Mouse (Mus musculus) c-Kit-negative CD71-positive TER-119-positive erythroid progenitor cells, embryonic 14.5 days (primary cell): ENCODE results near the gene Gm21887.
"Not testable (repeated sequence)": the region's sequence is repeated elsewhere in the genome, so short reads cannot be mapped to it uniquely, and the experiment has no call there.

Experiments
- DNase-seq: peaks from one replicate; pipeline ENCODE4 v3.0.0-alpha.2; 2013; ENCODE audit warnings: low read depth, low spot score

Gene Gm21887

GRCm38 (mm10) chrX:170011529-170011879 is 2.0 kb downstream of the Gm21887 start:
- not testable (repeated sequence) for DNase-seq

- not testable (repeated sequence) for DNase-seq
Measured at GRCm38 (mm10) chrX:170013421-170013820, 4.0 kb downstream of the Gm21887 start.

GRCm38 (mm10) chrX:170014038-170014437 is 4.6 kb downstream of the Gm21887 start:
- not testable (repeated sequence) for DNase-seq

- DNase-seq: not testable (repeated sequence)
Measured at GRCm38 (mm10) chrX:170015883-170016282, 6.4 kb downstream of the Gm21887 start.

GRCm38 (mm10) chrX:170017333-170018245 is 8.1 kb downstream of the Gm21887 start:
- not testable (repeated sequence) for DNase-seq

- not testable (repeated sequence) for DNase-seq
Measured at GRCm38 (mm10) chrX:170018571-170019218, 9.2 kb downstream of the Gm21887 start.

GRCm38 (mm10) chrX:170019219-170019953 is 9.9 kb downstream of the Gm21887 start:
- not testable (repeated sequence) for DNase-seq

GRCm38 (mm10) chrX:170019954-170020689 is 10.7 kb downstream of the Gm21887 start:
- DNase-seq: not testable (repeated sequence)

GRCm38 (mm10) chrX:170020690-170021050 is 11.2 kb downstream of the Gm21887 start:
- not testable (repeated sequence) for DNase-seq

GRCm38 (mm10) chrX:170021205-170021604 is 11.7 kb downstream of the Gm21887 start:
- DNase-seq: not testable (repeated sequence)

GRCm38 (mm10) chrX:170021750-170022461 is 12.4 kb downstream of the Gm21887 start:
- not testable (repeated sequence) for DNase-seq
